Mouse (Mus musculus) hindbrain, embryonic 15.5 days (tissue): ENCODE measurements around the gene Lce1b. TPM values are rescaled to one million over a fixed set of nuclear protein-coding genes. Genes with fewer than 3 reads are reported as not detected.
A peak's percentile ranks its signal among the peaks of the same experiment; 100 is the strongest.
"Not testable (repeated sequence)": the region's sequence is repeated elsewhere in the genome, so short reads cannot be mapped to it uniquely, and the experiment has no call there.

ENCODE experiments used
- ATAC-seq: fragments of 200-750 bp; cut with Nextera tagmentation; 2 replicates; pipeline ENCODE4 v1.8.0; 2017; ENCODE audit warnings: low read depth, moderate number of reproducible peaks, moderate TSS enrichment; ENCODE audit not compliant: low FRiP score
- H3K27ac ChIP-seq: fragments of 300-500 bp; sonication (generic); replicated peaks from 2 replicates; pipeline ENCODE4 v1.5.1; 2015; ENCODE audit warnings: mild to moderate bottlenecking, inconsistent platforms
- H3K27me3 ChIP-seq: fragments of 300-500 bp; sonication (generic); 2 replicates; pipeline ENCODE4 v1.6.1; 2015; ENCODE audit warnings: control low read depth, inconsistent platforms
- H3K36me3 ChIP-seq: fragments of 300-500 bp; sonication (generic); 2 replicates; pipeline ENCODE4 v1.6.1; 2015; ENCODE audit warnings: control low read depth, inconsistent platforms
- H3K4me1 ChIP-seq: fragments of 300-500 bp; sonication (generic); replicated peaks from 2 replicates; pipeline ENCODE4 v1.6.1; 2015; ENCODE audit warnings: control low read depth, inconsistent platforms
- H3K4me2 ChIP-seq: fragments of 300-500 bp; sonication (generic); 2 replicates; pipeline ENCODE4 v1.6.1; 2015; ENCODE audit warnings: moderate library complexity, mild to moderate bottlenecking, inconsistent platforms
- H3K4me3 ChIP-seq: fragments of 300-500 bp; sonication (generic); 2 replicates; pipeline ENCODE4 v1.5.1; 2015; ENCODE audit warnings: mild to moderate bottlenecking, inconsistent platforms
- H3K9ac ChIP-seq: fragments of 300-500 bp; sonication (generic); 2 replicates; pipeline ENCODE4 v1.6.1; 2015; ENCODE audit warnings: inconsistent platforms
- H3K9me3 ChIP-seq: fragments of 300-500 bp; sonication (generic); 2 replicates; pipeline ENCODE4 v1.6.1; 2016; ENCODE audit warnings: control low read depth, inconsistent platforms
- WGBS: fragments of 180-500 bp; shearing (Covaris S2); methylation state at CpG from one replicate; pipeline ENCODE4 v1.1.7; 2015; 5-methylcytosine and 5-hydroxymethylcytosine counted together
- polyA plus RNA-seq: library from polyadenylated mRNA; unstranded; fragments of >200 nt; fragmentation: Nextera tagmentation; extraction: Ambion mirVana; gene quantifications from 2 replicates; pipeline ENCODE4 v1.2.1, GENCODE M21; 2015

Lce1b gene
- polyA plus RNA-seq: not detected in 2 replicates

DNA sequence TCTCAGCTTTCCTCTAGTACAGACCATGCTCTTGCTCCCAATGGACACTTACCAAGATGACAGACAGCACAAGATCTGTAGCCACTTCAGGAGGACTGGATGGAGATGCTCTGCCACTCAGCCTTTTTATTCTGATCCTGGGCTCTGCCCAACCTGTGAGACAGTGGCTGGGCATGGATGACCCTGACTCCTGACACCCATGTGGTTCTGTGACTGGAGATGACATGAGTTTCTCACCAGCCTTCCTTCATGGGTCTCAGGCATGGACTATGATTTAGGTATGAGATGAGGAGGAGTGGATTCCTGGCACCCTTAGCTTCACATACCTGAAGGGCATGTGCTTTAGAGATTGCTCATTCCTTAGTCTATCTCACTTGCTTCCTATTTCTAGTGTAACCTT is at the start of gene Lce1b:
TSS of gene Lce1b (minus strand) at position 101 of the 400 bp plus-strand sequence.
- H3K27ac ChIP-seq: no peak within 1 kb of the TSS
- no peak within 1 kb of the TSS for H3K9ac ChIP-seq
- no peaks in the 10 kb centered on the region for H3K4me1 ChIP-seq
- no peaks in the 10 kb centered on the region for H3K36me3 ChIP-seq
- no peak within 1 kb of the TSS for H3K4me3 ChIP-seq
- ATAC-seq: no peak
- H3K27me3 ChIP-seq: no peaks in the 10 kb centered on the region
- H3K9me3 ChIP-seq: no peaks in the 10 kb centered on the region
- no peak within 1 kb of the TSS for H3K4me2 ChIP-seq

DNA sequence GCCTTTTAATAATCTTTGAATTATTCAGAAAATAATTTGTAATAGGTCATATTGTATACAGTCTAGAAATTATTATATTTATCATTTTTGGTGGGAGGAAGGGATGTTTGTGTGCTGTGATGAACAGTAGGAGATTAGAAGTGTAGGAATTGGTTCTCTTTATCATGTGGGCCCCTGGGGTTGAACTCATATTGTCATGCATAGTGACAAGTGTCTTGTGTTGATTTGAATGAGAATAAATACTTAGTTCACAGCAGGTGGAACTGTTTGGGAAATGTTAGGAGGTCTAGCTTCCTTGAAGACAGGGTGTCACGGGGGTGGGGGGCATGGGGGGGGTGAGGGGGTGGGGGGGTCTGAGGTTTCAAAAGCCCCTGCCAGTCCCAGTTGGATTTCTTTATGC is 37.9 kb upstream of the Lce1b start:
- no peaks in the 10 kb centered on the region for H3K9me3 ChIP-seq
- 6% methylated on average over 1 of the region's 1 CpGs for WGBS
- H3K4me3 ChIP-seq: no peak overlapping the region
- H3K27me3 ChIP-seq: no peaks in the 10 kb centered on the region
- ATAC-seq: no peak
- H3K4me1 ChIP-seq: no peaks in the 10 kb centered on the region
- no peaks in the 10 kb centered on the region for H3K36me3 ChIP-seq
- H3K4me2 ChIP-seq: no peak overlapping the region
- H3K9ac ChIP-seq: no peak overlapping the region
- H3K27ac ChIP-seq: no peak overlapping the region

DNA sequence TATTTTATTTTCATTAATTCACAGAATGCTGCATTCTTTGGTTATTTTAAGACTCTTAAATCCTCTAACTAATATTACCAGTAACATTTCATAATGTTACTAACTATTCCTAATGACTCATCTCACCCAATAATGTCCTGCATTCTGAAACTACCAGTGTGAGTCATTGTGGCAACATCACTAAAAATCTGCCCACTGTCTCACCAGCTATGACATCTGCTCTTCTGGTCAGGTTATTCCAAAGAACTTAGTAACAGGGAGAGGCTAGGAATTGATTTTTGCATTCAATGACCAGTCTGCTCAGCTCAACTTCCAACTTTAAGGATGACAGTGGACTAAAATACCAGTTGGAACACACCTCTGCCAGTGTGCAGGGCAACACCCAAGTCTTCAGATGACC is 35.0 kb upstream of the Lce1b start:
- H3K9me3 ChIP-seq: no peaks in the 10 kb centered on the region
- no peak for ATAC-seq

GRCm38 (mm10) chr3:92689154-92689553 is 32.4 kb upstream of the Lce1b start:
- H3K27ac ChIP-seq, H3K27me3 ChIP-seq, H3K4me3 ChIP-seq, H3K36me3 ChIP-seq, H3K9ac ChIP-seq, H3K4me1 ChIP-seq, H3K9me3 ChIP-seq, H3K4me2 ChIP-seq, ATAC-seq: not testable (repeated sequence)
- 93% methylated on average over 16 of the region's 16 CpGs for WGBS

More for the DNA sequence above, 35.0 kb upstream of the Lce1b start:
- no peak overlapping the region for H3K27ac ChIP-seq
- no peaks in the 10 kb centered on the region for H3K36me3 ChIP-seq
- H3K27me3 ChIP-seq: no peaks in the 10 kb centered on the region
- H3K4me1 ChIP-seq: no peaks in the 10 kb centered on the region
- H3K4me3 ChIP-seq: no peak overlapping the region
- no peak overlapping the region for H3K4me2 ChIP-seq
- no peak overlapping the region for H3K9ac ChIP-seq

GRCm38 (mm10) chr3:92687110-92687509 is 30.4 kb upstream of the Lce1b start, which contains the start of gene Lce1d:
Gene Lce1d, minus strand, starts transcription at chr3:92687210.
- H3K27ac ChIP-seq: no peak within 1 kb of the TSS
- H3K27me3 ChIP-seq: no peaks in the 10 kb centered on the region
- 74% methylated on average over 2 of the region's 2 CpGs for WGBS
- no peak within 1 kb of the TSS for H3K9ac ChIP-seq
- H3K9me3 ChIP-seq: no peaks in the 10 kb centered on the region
- no peak within 1 kb of the TSS for H3K4me2 ChIP-seq
- H3K4me1 ChIP-seq: no peaks in the 10 kb centered on the region
- H3K36me3 ChIP-seq: no peaks in the 10 kb centered on the region
- ATAC-seq: no peak
- H3K4me3 ChIP-seq: no peak within 1 kb of the TSS

DNA sequence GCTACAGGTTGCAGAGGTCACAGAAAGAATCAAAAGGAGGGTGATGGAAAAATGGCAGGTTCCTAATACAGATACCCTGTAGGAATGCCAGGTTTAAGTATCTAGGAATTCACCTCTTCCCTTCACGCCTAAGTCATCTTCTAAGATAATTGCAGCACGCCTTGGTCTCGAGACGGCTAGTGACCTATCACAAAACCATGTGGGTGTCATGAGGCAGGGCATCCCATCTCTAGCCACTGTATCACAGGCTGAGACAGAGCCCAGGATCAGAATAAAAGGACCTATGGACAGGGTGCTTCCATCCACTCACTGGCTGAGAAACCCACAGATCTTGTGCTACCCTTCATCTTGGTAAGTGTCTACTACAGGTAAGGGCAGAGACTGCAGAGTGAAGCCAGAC is 22.2 kb upstream of the Lce1b start, which contains the start of gene Lce1c:
TSS of gene Lce1c (plus strand) at position 301 of the 400 bp plus-strand sequence.
- H3K4me3 ChIP-seq: no peak within 1 kb of the TSS
- H3K36me3 ChIP-seq: no peaks in the 10 kb centered on the region
- ATAC-seq: no peak
- H3K27ac ChIP-seq: no peak within 1 kb of the TSS
- no peak within 1 kb of the TSS for H3K9ac ChIP-seq
- no peaks in the 10 kb centered on the region for H3K27me3 ChIP-seq
- no peaks in the 10 kb centered on the region for H3K4me1 ChIP-seq
- no peak within 1 kb of the TSS for H3K4me2 ChIP-seq
- 97% methylated on average over 4 of the region's 4 CpGs for WGBS
- H3K9me3 ChIP-seq: no peaks in the 10 kb centered on the region

DNA sequence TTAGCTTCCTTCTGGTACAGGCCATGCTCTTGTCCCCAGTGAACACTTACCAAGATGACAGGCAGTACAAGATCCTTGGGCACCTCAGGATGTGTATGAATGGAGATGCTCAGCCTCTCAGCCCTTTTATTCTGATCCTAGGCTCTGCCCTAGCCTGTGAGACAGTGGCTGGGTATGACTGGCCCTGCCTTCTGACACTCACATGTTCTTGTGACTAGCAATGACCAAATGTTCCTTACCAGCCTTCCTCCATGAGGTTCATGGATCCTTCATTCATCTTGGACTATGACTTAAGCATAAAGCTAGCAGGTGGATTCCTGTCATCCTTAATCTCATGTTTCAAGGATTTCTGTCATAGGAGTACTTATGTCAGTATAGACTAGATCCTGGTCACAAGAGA is 13.5 kb upstream of the Lce1b start, which contains the start of gene Lce1a2:
TSS of gene Lce1a2 (minus strand) at position 101 of the 400 bp plus-strand sequence.
- H3K27ac ChIP-seq: no peak within 1 kb of the TSS
- no peak within 1 kb of the TSS for H3K9ac ChIP-seq
- H3K4me2 ChIP-seq: no peak within 1 kb of the TSS
- no peaks in the 10 kb centered on the region for H3K27me3 ChIP-seq
- no peak within 1 kb of the TSS for H3K4me3 ChIP-seq
- no peaks in the 10 kb centered on the region for H3K4me1 ChIP-seq
- no peaks in the 10 kb centered on the region for H3K36me3 ChIP-seq
- no peaks in the 10 kb centered on the region for H3K9me3 ChIP-seq
- no peak for ATAC-seq

DNA sequence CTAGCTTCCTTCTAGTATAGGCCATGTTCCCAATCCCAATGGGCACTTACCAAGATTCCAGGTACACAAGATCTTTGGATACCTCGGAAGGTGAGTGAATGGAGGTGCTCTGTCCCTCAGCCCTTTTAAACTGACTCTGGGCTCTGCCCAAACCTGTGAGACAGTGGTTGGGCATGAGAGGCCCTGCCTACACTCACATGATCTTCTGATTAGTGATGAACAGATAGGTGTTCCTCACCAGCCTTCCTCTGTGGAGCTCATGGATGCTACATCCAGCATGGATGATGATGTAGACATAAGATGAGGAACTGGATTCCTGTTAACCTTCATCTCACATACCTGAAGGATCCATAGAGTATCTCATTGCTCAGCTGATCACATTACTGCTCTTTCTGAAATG is 8.5 kb downstream of the Lce1b start, which contains the start of gene Lce1a1:
TSS of gene Lce1a1 (minus strand) at position 101 of the 400 bp plus-strand sequence.
- Histone ChIP-seq H3K9me3 (no peaks in the 10 kb centered on the region), H3K27me3 (no peaks in the 10 kb centered on the region), H3K4me1 (no peaks in the 10 kb centered on the region), H3K4me3 (no peak within 1 kb of the TSS), H3K36me3 (no peaks in the 10 kb centered on the region), H3K9ac (no peak within 1 kb of the TSS), H3K27ac (no peak within 1 kb of the TSS), H3K4me2 (no peak within 1 kb of the TSS)
- no peak for ATAC-seq
- WGBS: 93% methylated on average over 1 of the region's 1 CpGs

DNA sequence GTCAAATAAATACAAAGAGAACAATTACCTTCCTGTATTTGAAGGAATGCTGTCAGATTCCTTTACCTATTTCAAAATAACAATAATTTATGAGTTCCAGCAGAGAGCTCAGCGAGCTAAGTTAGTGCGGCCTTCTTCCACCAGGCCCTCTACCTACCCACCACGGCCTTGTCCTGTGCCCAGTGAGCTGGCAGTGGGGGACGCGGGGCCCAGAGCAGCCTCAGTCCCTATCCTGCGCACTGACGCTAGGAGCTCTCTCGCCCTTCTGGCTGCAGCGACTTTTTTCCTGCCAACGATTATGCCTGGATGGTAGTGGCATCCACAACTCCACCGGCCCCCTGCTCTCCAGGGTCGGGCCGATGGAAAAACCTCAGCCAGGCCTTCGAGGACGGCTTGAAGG is 16.9 kb downstream of the Lce1b start:
- WGBS: 91% methylated on average over 15 of the region's 15 CpGs
- Histone ChIP-seq H3K36me3 (no peaks in the 10 kb centered on the region), H3K4me3 (no peak overlapping the region), H3K9me3 (no peaks in the 10 kb centered on the region), H3K4me1 (no peaks in the 10 kb centered on the region), H3K9ac (no peak overlapping the region), H3K4me2 (no peak overlapping the region), H3K27ac (no peak overlapping the region), H3K27me3 (no peaks in the 10 kb centered on the region)
- no peak for ATAC-seq

GRCm38 (mm10) chr3:92638653-92638991 is 18.1 kb downstream of the Lce1b start:
- ATAC-seq: no peak
- Histone ChIP-seq H3K27ac (no peak overlapping the region), H3K9ac (no peak overlapping the region), H3K27me3 (no peaks in the 10 kb centered on the region), H3K36me3 (no peaks in the 10 kb centered on the region), H3K4me3 (no peak overlapping the region), H3K4me1 (no peaks in the 10 kb centered on the region), H3K9me3 (no peaks in the 10 kb centered on the region), H3K4me2 (no peak overlapping the region)
- WGBS: 71% methylated on average over 3 of the region's 3 CpGs

DNA sequence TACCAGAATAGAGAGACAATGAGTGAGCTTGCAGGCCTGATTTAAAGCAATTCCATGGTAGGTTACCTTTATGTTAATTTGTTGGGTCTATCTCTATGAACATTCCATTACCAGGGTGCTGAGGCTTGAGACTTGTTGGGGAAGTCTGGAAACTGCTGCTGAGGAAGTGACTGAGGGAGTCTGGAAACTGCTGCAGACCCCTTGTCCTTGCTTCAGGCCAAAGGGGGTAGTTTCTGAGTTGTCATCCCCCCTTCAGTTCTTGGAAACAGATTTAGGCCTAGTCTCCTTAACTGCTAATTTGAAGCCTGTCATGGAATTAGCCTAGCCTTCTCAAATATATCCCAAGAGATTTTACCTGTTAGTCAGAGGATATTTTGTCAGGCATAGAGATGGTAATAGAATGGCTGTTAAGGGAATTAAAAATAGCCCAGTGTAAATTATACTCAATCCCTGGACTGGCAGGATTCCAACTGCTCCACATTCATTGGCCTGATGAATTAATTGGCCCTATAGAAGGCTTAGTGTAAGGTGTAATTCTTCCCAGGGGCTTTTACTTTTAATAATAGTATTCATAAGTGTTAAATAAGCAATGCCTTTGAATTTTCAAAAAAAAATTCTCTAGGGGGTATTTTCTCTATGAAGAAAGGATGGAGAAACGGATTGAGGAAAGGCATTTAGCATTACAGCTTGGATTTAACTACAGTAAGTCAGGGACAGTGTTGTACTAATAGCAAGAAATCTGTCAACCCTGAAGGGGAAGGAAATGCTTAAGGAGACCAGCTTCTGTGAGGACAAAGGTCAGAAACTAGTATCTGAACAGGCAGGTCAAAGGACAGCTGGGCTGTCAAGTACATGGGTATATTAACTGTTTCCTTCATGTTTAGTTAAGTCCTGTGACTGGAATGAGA is 18.7 kb downstream of the Lce1b start:
- 29% methylated on average over 1 of the region's 1 CpGs for WGBS
- Histone ChIP-seq H3K9ac (no peak overlapping the region), H3K4me1 (no peaks in the 10 kb centered on the region), H3K27me3 (no peaks in the 10 kb centered on the region), H3K9me3 (no peaks in the 10 kb centered on the region), H3K4me2 (no peak overlapping the region), H3K36me3 (no peaks in the 10 kb centered on the region), H3K4me3 (no peak overlapping the region), H3K27ac (no peak overlapping the region)
- ATAC-seq: peak; percentile 42; the same call in 1 of the 2 replicates

- H3K4me2 ChIP-seq: no peak within 1 kb of the TSS
- no peak for ATAC-seq
- no peaks in the 10 kb centered on the region for H3K36me3 ChIP-seq
- H3K4me3 ChIP-seq: no peak within 1 kb of the TSS
- H3K9ac ChIP-seq: no peak within 1 kb of the TSS
- WGBS: 91% methylated on average over 2 of the region's 2 CpGs
- no peaks in the 10 kb centered on the region for H3K27me3 ChIP-seq
- H3K4me1 ChIP-seq: no peaks in the 10 kb centered on the region
- no peaks in the 10 kb centered on the region for H3K9me3 ChIP-seq
- H3K27ac ChIP-seq: no peak within 1 kb of the TSS
Measured at GRCm38 (mm10) chr3:92621560-92621959, 35.2 kb downstream of the Lce1b start, which contains the start of gene Lce6a. Gene Lce6a, minus strand, starts transcription at chr3:92621660.
